Mouse (Mus musculus): ENCODE results near the gene Cdadc1. TPM values are rescaled to one million over a fixed set of nuclear protein-coding genes. Genes with fewer than 3 reads are reported as not detected.

Cdadc1 gene
- polyA plus RNA-seq, 2 experiments = 5.9 to 15.7 TPM

DNA sequence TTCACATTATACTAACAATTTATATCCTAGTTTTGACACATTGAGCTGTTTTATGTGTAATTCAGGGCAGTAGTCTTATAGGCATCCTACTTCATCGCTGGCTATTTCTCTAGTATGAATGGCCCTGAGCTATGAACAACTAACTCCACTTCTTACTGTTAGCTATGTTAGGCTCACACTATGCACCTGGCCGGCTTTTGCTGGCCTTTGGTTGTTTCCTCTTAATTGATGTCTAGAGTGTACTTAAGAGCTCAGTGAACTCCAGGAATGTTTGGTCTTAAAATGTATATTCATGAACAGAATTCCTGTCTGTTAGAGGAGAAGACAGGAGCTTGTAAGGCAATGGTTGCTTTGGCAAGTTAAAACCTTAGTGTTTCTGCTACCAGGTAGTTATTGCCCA, 57.5 kb downstream of the Cdadc1 start:
- 73% methylated on average over 2 of the region's 2 CpGs for WGBS (ENCODE audit: insufficient replicate concordance)

DNA sequence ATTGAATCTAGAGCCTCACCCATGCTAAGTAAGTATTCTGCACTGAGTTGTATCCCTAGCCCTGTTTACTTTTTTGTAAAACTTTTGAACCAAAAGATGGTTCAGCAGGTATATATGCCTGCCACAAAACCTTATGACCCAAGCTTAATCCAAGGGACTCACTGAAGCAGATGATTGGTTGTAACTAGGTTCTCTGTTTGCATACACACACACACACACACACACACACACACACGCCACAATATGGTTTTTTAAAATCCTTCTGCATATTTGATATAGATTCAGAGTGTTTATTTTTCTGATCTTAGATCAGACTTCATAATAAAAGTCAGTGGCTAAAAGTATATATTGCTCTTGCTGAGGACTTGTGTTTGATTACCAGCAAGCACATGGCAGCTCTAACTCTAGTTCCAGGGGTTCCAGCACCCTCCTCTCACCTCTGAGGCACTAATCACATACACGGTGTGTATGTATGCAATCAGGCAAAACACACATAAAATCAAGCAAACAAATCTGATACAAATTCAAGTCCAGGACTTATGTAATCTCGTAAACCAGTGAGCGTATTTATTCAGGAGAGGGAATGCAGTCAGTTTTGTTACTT, 59.8 kb downstream of the Cdadc1 start:
- DNase-seq (ENCODE audit: low read depth in 3 of 3, low spot score in 3 of 3) (no peak), ATAC-seq (ENCODE audit: insufficient read depth) (no peak)
- Histone ChIP-seq H3K27me3 (ENCODE audit: control insufficient read depth, insufficient read depth, low read length) (no peaks in the 10 kb centered on the region), H3K36me3 (replicated peaks; ENCODE audit: control insufficient read depth, insufficient read depth, low read depth) (no peaks in the 10 kb centered on the region), H3K4me1 (replicated peaks; ENCODE audit: control insufficient read depth in 2 of 2, insufficient read depth in 2 of 2, low read length in 1 of 2) (no peaks in the 10 kb centered on the region; a peak in 1 of 4 replicates), H3K4me2 (ENCODE audit: low read depth) (no peak overlapping the region), H3K27ac (no peak overlapping the region), H3K9ac (replicated peaks) (no peak overlapping the region), H3K4me3 (ENCODE audit: insufficient read depth in 1 of 2, low read depth in 2 of 2, low read length in 2 of 2) (no peak overlapping the region), H3K9me3 (ENCODE audit: control insufficient read depth, low read length) (no peaks in the 10 kb centered on the region)
- 73% methylated on average over 4 of the region's 4 CpGs for WGBS (ENCODE audit: insufficient replicate concordance)
- TF ChIP-seq CTCF (IDR thresholded peaks at IDR 0.05; ENCODE audit: low read depth) = no peak
- TF ChIP-seq EP300 (IDR thresholded peaks at IDR 0.05; ENCODE audit: low read depth) = no peak

More for the DNA sequence above, 57.5 kb downstream of the Cdadc1 start:
- Histone ChIP-seq H3K9ac (replicated peaks) (no peak overlapping the region), H3K27ac (no peak overlapping the region), H3K4me1 (replicated peaks; ENCODE audit: control insufficient read depth in 2 of 2, insufficient read depth in 2 of 2, low read length in 1 of 2) (0 out of 4 replicates have a peak, but pooled peaks cover 0 to 6% of the 10 kb centered on the region in 2 experiments), H3K36me3 (replicated peaks; ENCODE audit: control insufficient read depth, insufficient read depth, low read depth) (no peaks in the 10 kb centered on the region), H3K27me3 (ENCODE audit: control insufficient read depth, insufficient read depth, low read length) (no peaks in the 10 kb centered on the region), H3K9me3 (ENCODE audit: control insufficient read depth, low read length) (no peaks in the 10 kb centered on the region), H3K4me2 (ENCODE audit: low read depth) (no peak overlapping the region), H3K4me3 (ENCODE audit: insufficient read depth in 1 of 2, low read depth in 2 of 2, low read length in 2 of 2) (no peak overlapping the region)
- DNase-seq (ENCODE audit: low read depth in 3 of 3, low spot score in 3 of 3) (no peak), ATAC-seq (ENCODE audit: insufficient read depth) (no peak)
- no peak for TF ChIP-seq CTCF (IDR thresholded peaks at IDR 0.05; ENCODE audit: low read depth)
- no peak for TF ChIP-seq EP300 (IDR thresholded peaks at IDR 0.05; ENCODE audit: low read depth)

DNA sequence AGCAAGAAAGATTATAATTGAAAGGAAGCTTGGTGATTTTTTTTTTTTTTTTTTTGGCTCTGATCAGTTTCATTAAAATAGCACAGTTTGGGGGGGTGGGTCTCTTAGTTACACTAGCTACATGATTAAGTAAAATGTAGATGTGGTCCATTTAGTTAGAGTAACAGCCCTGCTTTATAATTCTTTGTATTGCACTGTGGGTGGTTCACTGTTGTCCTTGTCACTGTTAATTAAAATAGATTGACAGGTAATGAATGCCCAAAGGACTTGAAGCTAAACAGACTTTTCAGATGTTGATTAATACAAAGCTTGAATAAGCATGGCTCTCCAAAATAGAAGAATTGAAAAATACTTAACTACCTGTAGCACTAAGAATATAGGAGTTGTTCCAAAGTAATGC, 63.9 kb downstream of the Cdadc1 start:
- H3K4me1 ChIP-seq (replicated peaks; ENCODE audit: control insufficient read depth in 2 of 2, insufficient read depth in 2 of 2, low read length in 1 of 2) = peaks cover 0 to 2% of the 10 kb centered on the region in 2 experiments; a peak in 2 of 4 replicates
- H3K9me3 ChIP-seq (ENCODE audit: control insufficient read depth, low read length) = no peaks in the 10 kb centered on the region
- ATAC-seq (ENCODE audit: insufficient read depth) (no peak), DNase-seq (ENCODE audit: low read depth in 3 of 3, low spot score in 3 of 3) (no peak)
- no peaks in the 10 kb centered on the region for H3K27me3 ChIP-seq (ENCODE audit: control insufficient read depth, insufficient read depth, low read length)
- H3K36me3 ChIP-seq (replicated peaks; ENCODE audit: control insufficient read depth, insufficient read depth, low read depth) = no peaks in the 10 kb centered on the region
- no peak overlapping the region for H3K27ac ChIP-seq
- no peak for TF ChIP-seq EP300 (IDR thresholded peaks at IDR 0.05; ENCODE audit: low read depth)
- TF ChIP-seq CTCF (IDR thresholded peaks at IDR 0.05; ENCODE audit: low read depth) = no peak
- no peak overlapping the region for H3K9ac ChIP-seq (replicated peaks)
- no peak overlapping the region for H3K4me3 ChIP-seq (ENCODE audit: insufficient read depth in 1 of 2, low read depth in 2 of 2, low read length in 2 of 2)
- no peak overlapping the region for H3K4me2 ChIP-seq (ENCODE audit: low read depth)

DNA sequence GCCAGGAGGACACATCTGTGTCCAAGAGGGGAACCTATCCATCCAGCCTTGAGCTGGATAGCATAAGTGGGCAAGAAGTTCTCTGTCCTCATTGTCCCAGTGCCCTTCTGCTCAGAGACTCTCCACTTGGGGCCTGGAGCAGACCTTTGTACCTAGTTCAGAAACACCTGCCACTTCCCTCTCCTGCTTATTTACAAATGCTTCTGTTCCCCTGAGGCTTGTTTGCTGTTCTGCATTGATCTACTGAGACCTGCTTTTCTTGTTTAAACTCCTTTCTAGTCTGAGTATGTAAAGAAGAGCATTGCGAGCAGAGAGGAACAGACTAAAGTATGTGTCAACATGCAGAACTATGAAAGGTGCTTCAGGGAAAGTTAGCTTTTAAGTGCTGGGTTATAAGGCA, 64.8 kb downstream of the Cdadc1 start:
- Histone ChIP-seq H3K27ac (no peak overlapping the region), H3K9me3 (ENCODE audit: control insufficient read depth, low read length) (no peaks in the 10 kb centered on the region), H3K4me3 (ENCODE audit: insufficient read depth in 1 of 2, low read depth in 2 of 2, low read length in 2 of 2) (no peak overlapping the region), H3K4me2 (ENCODE audit: low read depth) (no peak overlapping the region), H3K9ac (replicated peaks) (no peak overlapping the region), H3K36me3 (replicated peaks; ENCODE audit: control insufficient read depth, insufficient read depth, low read depth) (no peaks in the 10 kb centered on the region), H3K27me3 (ENCODE audit: control insufficient read depth, insufficient read depth, low read length) (no peaks in the 10 kb centered on the region), H3K4me1 (replicated peaks; ENCODE audit: control insufficient read depth in 2 of 2, insufficient read depth in 2 of 2, low read length in 1 of 2) (peaks cover 0 to 2% of the 10 kb centered on the region in 2 experiments; a peak in 2 of 4 replicates)
- no peak for TF ChIP-seq EP300 (IDR thresholded peaks at IDR 0.05; ENCODE audit: low read depth)
- no peak for TF ChIP-seq CTCF (IDR thresholded peaks at IDR 0.05; ENCODE audit: low read depth)
- peak in 1 of 3 experiments; percentile 6 for DNase-seq (ENCODE audit: low read depth in 3 of 3, low spot score in 3 of 3)
- ATAC-seq (ENCODE audit: insufficient read depth) = no peak
- 72% methylated on average over 1 of the region's 1 CpGs for WGBS (ENCODE audit: insufficient replicate concordance)

DNA sequence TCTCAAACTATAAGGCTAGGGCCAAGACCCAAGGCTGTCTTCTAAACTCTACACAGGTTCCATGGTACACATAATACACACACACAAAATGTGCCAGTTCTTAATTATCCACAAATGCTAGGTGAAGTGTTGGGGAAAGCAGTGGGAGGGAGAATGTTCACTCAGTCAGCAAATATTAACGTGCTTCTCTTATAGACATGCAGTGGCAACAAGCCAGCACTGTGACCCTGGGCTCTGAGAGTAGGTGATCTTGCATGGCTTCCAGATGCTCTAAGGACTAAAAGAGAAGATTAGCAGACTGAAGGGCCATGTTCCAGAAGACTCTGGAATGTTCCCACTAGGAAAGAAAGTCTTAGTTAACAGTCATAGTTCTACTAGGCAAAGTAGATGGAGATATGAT, 67.0 kb downstream of the Cdadc1 start:
- Histone ChIP-seq H3K27ac (no peak overlapping the region), H3K36me3 (replicated peaks; ENCODE audit: control insufficient read depth, insufficient read depth, low read depth) (no peaks in the 10 kb centered on the region), H3K27me3 (ENCODE audit: control insufficient read depth, insufficient read depth, low read length) (no peaks in the 10 kb centered on the region), H3K4me1 (replicated peaks; ENCODE audit: control insufficient read depth in 2 of 2, insufficient read depth in 2 of 2, low read length in 1 of 2) (peaks cover 0 to 2% of the 10 kb centered on the region in 2 experiments; a peak in 2 of 4 replicates), H3K9me3 (ENCODE audit: control insufficient read depth, low read length) (no peaks in the 10 kb centered on the region), H3K4me3 (ENCODE audit: insufficient read depth in 1 of 2, low read depth in 2 of 2, low read length in 2 of 2) (no peak overlapping the region), H3K9ac (replicated peaks) (no peak overlapping the region), H3K4me2 (ENCODE audit: low read depth) (no peak overlapping the region)
- TF ChIP-seq CTCF (IDR thresholded peaks at IDR 0.05; ENCODE audit: low read depth) (no peak), EP300 (IDR thresholded peaks at IDR 0.05; ENCODE audit: low read depth) (no peak)
- WGBS (ENCODE audit: insufficient replicate concordance) = 73% methylated on average over 1 of the region's 1 CpGs
- DNase-seq (ENCODE audit: low read depth in 3 of 3, low spot score in 3 of 3) = no peak
- ATAC-seq (ENCODE audit: insufficient read depth) = no peak
